Mouse (Mus musculus) adrenal gland, postnatal 10 days (tissue): ENCODE data around the gene Foxd3. TPM values are rescaled to one million over a fixed set of nuclear protein-coding genes. Genes with fewer than 3 reads are reported as not detected.
"Not testable (repeated sequence)": the region's sequence is repeated elsewhere in the genome, so short reads cannot be mapped to it uniquely, and the experiment has no call there.

Experiments
- DNase-seq: peaks from one replicate; pipeline ENCODE4 v3.0.0; 2021; ENCODE audit warnings: mixed read lengths
- long read RNA-seq, 2 experiments: library from polyadenylated mRNA; stranded (forward); transcript quantifications; one replicate each; pipeline ENCODE4 v2.0.0; 2021
- total RNA-seq, 2 experiments: library from RNA; stranded (reverse); gene quantifications; 2 replicates each; pipeline ENCODE4 v1.2.3; 2021

Gene Foxd3
- total RNA-seq: 1 to 10 TPM; 2.4 to 3.5 TPM
- long read RNA-seq, experiment 1, partial matches to known transcripts: 0 of 2 reads
- long read RNA-seq, experiment 1, other reads (novel, unspliced or antisense): 0 of 2 reads
- long read RNA-seq, experiment 2, transcript Foxd3-201 (1 exons, 2,324 nt): major isoform, 5 of 5 reads
- long read RNA-seq, experiment 2, partial matches to known transcripts: 0 of 5 reads
- long read RNA-seq, experiment 2, other reads (novel, unspliced or antisense): 0 of 5 reads

DNA sequence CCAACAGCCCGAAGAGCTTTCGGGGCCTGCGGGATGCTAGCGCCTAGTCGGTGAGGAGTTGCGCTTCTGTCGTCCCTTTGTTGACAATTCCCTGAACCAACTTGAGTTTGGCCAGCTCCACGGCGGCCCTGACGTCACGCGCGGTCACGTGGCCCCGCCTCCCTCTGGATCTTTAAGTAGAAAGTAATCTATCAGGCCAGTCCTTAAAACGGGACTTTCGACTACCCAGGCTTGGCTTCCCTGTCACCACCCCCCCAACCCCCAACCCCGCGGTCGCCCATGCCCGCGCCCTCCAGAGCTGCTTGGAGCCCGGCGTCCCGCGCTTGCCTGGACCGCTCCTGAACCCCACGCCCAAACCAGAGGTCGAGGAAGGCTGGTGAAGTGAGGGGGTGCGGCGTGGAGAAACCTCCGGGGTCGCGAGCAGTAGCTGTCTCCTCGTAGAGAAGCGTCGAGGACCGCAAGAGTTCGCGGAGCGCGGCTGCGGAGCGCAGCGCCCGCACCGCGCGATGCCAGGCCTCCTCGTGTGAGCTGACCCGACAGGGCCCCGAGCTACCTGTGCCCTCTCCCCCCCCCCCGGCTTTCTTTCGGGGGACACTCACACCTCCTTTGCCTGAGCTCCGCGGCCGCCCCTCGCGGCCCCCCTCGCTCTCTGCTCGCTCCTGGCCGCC is at the start of gene Foxd3:
Foxd3 (plus strand) TSS at position 363 of the 668 bp plus-strand sequence.
- peak; percentile 41 for DNase-seq

- DNase-seq: no peak
Observed at GRCm38 (mm10) chr4:99612156-99612555, 43.9 kb upstream of the Foxd3 start.

DNA sequence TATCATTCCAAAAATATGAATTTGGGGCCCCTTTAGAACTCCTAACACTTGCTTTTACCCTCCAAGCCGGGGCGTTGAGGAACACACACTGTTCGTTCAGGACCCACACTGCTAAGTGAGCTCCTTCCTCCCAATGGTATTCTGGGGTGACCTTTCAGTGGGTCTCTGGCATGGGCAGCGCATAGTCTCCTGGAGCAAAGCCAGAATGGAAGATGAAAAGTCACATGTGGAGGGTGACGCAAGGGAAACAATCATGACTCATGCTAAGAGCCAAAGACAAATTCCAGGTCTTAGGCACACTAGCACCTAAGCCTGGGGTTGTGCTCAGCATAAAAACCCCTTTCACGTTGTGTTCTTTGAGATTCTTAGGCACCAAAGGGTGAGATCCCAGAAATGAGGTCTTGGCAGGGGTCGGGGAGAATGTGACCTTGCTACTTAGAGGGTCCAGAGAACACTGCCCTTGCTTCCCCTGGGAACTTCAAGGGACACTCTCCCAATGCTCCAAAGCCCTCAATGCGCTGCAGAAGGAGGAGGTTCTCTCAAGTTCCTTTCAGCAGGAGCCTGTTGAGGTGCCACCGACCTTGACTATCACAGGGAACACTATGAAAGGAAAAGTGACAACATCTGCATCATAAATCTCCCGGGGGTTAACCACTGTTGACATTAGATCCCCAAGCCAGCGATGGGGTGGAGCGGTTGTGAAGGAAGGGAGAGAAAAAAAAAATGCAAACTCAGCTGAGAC is 43.3 kb upstream of the Foxd3 start:
- DNase-seq: peak; percentile 28

- DNase-seq: no peak
Observed at GRCm38 (mm10) chr4:99626047-99626844, 29.9 kb upstream of the Foxd3 start.

- DNase-seq: no peak
Observed at GRCm38 (mm10) chr4:99627057-99627456, 29.0 kb upstream of the Foxd3 start.

DNA sequence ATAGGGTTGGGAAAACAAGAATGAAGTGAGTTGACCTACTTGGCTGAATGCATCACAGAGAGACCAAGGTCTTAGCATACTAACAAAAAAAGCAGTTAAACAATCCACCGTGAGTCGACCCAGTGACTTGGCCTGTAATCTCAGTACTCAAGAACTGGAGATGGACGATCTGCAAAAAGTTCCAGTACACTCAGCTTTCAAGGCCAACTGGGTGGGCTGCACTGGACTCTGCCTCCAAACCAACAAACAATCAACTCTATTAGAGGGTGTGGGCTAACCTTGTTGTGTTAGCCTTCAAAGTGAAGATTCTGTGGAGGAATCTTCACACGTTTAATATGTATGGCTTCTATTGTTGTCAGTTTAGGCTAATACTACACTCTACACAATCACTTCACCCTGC is 20.1 kb upstream of the Foxd3 start:
- no peak for DNase-seq

DNA sequence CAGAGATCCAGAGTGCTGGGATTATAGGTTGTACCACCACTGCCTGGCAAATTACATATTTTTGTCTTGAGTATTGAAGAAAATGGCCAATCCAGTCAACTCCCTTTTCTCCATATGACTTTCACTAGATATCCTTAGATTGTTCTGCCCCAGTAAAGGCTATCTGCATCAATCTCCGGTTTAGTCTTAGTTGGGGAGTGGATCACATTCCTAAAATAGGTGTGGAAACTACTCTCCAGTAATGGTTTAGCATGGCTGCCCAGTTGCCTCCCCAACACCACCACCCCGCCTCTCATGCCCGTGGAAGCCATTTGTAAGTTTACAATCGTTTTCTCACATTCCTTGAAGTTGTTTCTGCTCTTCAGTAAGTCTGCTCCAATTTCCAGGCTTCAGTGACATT is 19.4 kb upstream of the Foxd3 start:
- DNase-seq: no peak

DNA sequence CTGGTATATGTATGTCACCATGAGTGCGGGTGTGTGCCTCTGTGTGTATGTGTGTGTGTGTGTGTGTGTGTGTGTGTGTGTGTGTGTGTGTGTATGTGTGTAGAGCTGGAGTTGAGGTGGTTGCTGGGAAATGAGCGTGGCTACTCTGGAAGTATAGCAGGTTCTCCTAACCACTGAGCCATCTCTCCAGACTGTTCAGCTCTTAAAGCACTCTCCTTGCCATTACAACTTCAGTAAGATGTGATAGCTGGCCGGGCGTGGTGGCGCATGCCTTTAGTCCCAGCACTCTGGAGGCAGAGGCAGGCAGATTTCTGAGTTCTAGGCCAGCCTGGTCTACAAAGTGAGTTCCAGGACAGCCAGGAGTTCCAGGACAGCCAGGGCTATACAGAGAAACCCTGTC is 15.5 kb upstream of the Foxd3 start:
- DNase-seq: not testable (repeated sequence)

- no peak for DNase-seq
Observed at GRCm38 (mm10) chr4:99641920-99642319, 14.2 kb upstream of the Foxd3 start.

GRCm38 (mm10) chr4:99645560-99645959 is 10.5 kb upstream of the Foxd3 start:
- DNase-seq: no peak

GRCm38 (mm10) chr4:99650088-99650944 is 5.8 kb upstream of the Foxd3 start:
- DNase-seq: no peak

DNA sequence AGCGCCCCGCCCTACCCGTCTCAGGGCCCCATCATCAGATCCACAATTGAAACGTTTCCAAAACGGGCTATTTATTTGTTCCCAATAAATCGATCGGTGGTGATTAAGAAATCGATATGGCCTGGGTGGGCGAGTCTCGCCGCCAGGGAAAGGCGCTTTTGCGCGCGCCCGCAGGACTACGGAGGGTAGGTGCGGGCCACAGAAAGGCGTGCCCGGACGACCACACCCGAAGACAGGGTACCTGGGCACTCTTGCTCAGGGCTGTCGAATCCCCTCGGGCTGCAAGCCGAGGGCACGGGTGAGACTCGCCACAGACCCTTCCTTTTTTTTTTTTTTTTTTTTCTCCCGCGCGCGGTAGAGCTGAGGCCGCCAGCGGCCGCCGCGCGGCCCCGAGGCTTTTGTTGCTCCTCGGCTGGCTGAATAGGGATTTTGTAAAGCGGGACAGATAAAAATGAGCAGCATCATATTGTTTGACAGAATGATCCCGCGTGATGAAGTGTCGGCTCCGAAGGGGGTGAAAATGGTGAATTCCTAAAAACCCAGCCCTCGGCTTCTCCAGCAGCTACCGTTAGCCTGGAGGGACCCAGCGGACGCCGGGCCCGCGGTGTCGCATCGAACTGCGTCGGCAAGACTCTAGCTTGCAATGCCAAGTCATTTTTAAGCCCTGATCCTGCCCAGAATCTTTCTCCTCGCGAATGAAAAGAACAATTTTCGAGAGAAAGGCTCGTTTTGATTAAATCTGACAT is 5.0 kb upstream of the Foxd3 start:
- no peak for DNase-seq

GRCm38 (mm10) chr4:99651823-99652450 is 4.2 kb upstream of the Foxd3 start:
- DNase-seq: no peak

- no peak for DNase-seq
Observed at GRCm38 (mm10) chr4:99652576-99653210, 3.4 kb upstream of the Foxd3 start.

DNA sequence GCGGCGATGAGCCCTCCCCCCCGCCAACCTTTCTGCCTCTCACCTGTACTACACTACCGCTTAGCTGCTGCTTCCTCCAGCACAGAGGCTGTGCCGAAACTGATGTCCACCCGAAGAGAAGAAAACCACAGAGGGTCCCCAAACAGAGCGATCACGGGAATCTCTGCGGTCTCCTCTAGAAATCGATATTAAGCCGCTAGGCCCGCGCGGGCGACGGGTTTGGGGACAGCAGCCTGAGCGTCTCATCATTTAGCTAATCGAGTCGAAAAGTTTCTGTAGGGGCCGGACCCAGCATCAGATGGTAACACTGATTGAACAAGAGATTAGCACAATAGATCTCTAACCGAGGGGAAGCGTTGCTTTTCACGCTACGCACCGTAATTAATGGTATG is 2.9 kb upstream of the Foxd3 start:
- no peak for DNase-seq

DNA sequence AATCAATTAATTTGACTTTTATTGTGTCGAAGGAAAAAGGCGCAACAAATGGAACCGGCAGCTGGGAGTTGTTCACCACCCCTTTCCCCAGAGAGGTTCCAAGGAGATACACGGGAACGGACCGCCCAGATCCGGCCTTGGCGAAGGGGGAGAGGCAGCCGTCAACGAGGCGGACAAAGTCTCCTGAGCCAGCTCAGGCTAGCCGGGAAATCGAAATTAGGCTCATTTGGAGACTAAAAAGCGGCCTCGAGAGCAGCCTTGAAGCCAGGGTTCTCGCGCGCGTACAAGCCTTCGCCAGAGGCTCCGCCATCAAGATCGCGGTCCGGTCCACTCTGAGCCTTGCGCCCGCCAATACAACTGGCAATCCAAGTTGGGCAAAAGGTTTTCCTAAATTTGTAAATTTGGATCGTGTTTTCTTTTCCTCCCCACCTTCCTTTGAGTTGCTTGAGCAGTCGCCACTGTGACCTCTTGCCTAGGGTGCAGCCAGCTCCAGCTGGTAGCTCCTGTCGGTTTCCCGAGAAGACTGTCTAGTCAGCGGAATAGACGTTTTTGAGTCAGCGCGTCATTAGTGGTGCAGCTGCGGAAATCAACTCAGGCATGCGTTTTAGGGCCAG is 2.4 kb upstream of the Foxd3 start:
- DNase-seq: no peak

DNA sequence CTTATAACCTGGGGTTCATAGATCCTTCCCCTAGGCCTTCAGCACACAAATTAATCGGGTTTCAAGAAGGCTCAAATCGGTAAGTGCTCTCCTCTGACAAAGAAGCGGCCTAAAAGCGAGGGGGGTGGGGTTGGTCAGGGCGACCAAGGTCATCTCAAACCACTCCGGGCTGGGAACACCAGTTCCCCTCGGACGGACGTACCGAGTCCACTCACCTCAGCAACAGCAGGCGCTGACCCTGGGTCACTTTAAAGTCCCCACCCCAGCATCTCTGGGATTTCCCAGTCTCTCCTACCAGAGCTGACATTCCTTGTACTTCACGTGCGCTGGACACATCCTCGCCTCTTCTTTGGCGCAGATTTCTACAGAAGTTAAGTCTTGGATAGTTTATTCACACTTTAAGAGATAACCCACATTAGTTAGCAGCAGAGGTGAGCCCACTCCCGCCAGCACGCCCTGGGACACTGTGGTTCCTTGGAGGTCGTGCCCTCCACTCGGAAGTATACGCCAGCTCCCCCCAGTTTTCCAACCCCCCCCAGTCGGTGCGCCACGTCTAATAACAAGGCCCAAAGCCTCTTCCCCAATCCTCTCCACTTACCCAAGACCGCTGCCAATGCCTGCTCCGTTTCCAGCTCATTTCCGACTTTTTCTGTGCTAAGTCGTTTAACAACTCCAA is 1.3 kb upstream of the Foxd3 start:
- no peak for DNase-seq

GRCm38 (mm10) chr4:99656605-99657429 is 718 bp downstream of the Foxd3 start:
- DNase-seq: no peak
